Mouse (Mus musculus): ENCODE measurements at regions not wholly inside any gene's neighbourhood (a gene's known extent, or its start where the extent isn't known, plus 50 kb on each side); places are given as distances from the start of the nearest gene placed in this dataset.

- no peak for TF ChIP-seq TCF12 (IDR thresholded peaks at IDR 0.05; ENCODE audit: insufficient read depth, poor library complexity, severe bottlenecking)
- no peak for TF ChIP-seq MYOD1 (IDR thresholded peaks at IDR 0.05; ENCODE audit: control insufficient read depth in 1 of 3, insufficient read length in 2 of 3, low read depth in 2 of 3)
- no peak for TF ChIP-seq POLR2A (IDR thresholded peaks at IDR 0.05; ENCODE audit: insufficient read length, low read depth)
Measured at GRCm38 (mm10) chr1:163575593-163575992, 149.4 kb downstream of the Mettl11b start.
